Mouse (Mus musculus): ENCODE measurements around the gene 4931422A03Rik. TPM values are rescaled to one million over a fixed set of nuclear protein-coding genes. Genes with fewer than 3 reads are reported as not detected.
"Not testable (repeated sequence)": the region's sequence is repeated elsewhere in the genome, so short reads cannot be mapped to it uniquely, and the experiment has no call there.

4931422A03Rik gene
- polyA plus RNA-seq (2014; fragmentation: Nextera tagmentation; extraction: Ambion mirVana) = 2.5 and 2.9 TPM in 2 replicates

- no peaks in the 10 kb centered on the region for H3K27me3 ChIP-seq (ENCODE audit: control insufficient read depth, insufficient read depth, low read length)
- WGBS = under 1% methylated on average over 32 of the region's 32 CpGs
- H3K4me1 ChIP-seq (replicated peaks; ENCODE audit: control insufficient read depth, insufficient read depth, low read length) = peaks cover 26% of the 10 kb centered on the region
- peak within 1 kb of the TSS; percentile 93 for H3K9ac ChIP-seq
- H3K9me3 ChIP-seq (ENCODE audit: control insufficient read depth, low read length) = no peaks in the 10 kb centered on the region
- peak within 1 kb of the TSS; percentile 53; the same call in 1 of the 2 replicates for H3K27ac ChIP-seq
- H3K4me2 ChIP-seq (replicated peaks) = peak within 1 kb of the TSS; percentile 80
- H3K36me3 ChIP-seq (replicated peaks; ENCODE audit: control insufficient read depth, insufficient read depth) = peaks cover 20% of the 10 kb centered on the region
- H3K4me3 ChIP-seq (replicated peaks; ENCODE audit: low read length) = peak within 1 kb of the TSS; percentile 88
- no peak for DNase-seq (ENCODE audit: low spot score)
- peak; percentile 49; the same call in 1 of the 2 replicates for ATAC-seq (ENCODE audit: low FRiP score)
These were observed at the start of gene 4931422A03Rik for GRCm38 (mm10) chr2:104028139-104028723. TSS of gene 4931422A03Rik (minus strand) at chr2:104028361.

- no peak within 1 kb of the TSS for H3K27ac ChIP-seq
- ATAC-seq (ENCODE audit: low FRiP score) (peak; percentile 79), DNase-seq (ENCODE audit: low spot score) (peak; percentile 40)
- H3K4me2 ChIP-seq (replicated peaks) = peak within 1 kb of the TSS; percentile 52
- peak within 1 kb of the TSS; percentile 31 for H3K4me3 ChIP-seq (replicated peaks; ENCODE audit: low read length)
- H3K36me3 ChIP-seq (replicated peaks; ENCODE audit: control insufficient read depth, insufficient read depth) = no peaks in the 10 kb centered on the region
- peaks cover 4% of the 10 kb centered on the region; the same call in 1 of the 2 replicates for H3K4me1 ChIP-seq (replicated peaks; ENCODE audit: control insufficient read depth, insufficient read depth, low read length)
- no peaks in the 10 kb centered on the region for H3K9me3 ChIP-seq (ENCODE audit: control insufficient read depth, low read length)
- H3K27me3 ChIP-seq (ENCODE audit: control insufficient read depth, insufficient read depth, low read length) = no peaks in the 10 kb centered on the region
- WGBS = 4% methylated on average over 13 of the region's 13 CpGs
- no peak within 1 kb of the TSS for H3K9ac ChIP-seq
These were observed 41.6 kb upstream of the 4931422A03Rik start, which contains the start of gene Cd59b for GRCm38 (mm10) chr2:104069704-104070185. TSS of gene Cd59b (plus strand) at chr2:104069849.

DNA sequence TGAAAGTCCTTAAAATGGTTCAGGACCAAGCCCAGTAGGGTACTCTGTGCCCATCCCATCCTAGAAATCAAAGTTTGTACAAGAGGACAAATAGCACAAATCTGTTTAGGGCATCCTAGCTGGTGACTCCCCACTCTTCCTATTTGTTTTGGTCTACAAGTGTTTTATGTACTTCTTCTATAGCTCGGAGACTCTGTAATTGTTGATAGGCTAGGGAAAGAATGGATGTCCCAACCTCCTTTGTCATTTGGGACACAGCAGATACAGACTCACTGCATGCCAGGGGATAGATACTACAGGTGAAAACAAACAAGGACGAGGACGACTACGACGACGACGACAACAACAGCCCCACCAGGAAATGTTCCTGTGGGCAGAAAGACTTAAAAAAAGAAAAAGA lies 40.3 kb upstream of the 4931422A03Rik start, which contains the start of gene Gm10799:
TSS of gene Gm10799 (minus strand) at position 101 of the 400 bp plus-strand sequence.
- not testable (repeated sequence) for H3K36me3 ChIP-seq (replicated peaks; ENCODE audit: control insufficient read depth, insufficient read depth); H3K9ac ChIP-seq; H3K4me1 ChIP-seq (replicated peaks; ENCODE audit: control insufficient read depth, insufficient read depth, low read length); ATAC-seq (ENCODE audit: low FRiP score); H3K4me3 ChIP-seq (replicated peaks; ENCODE audit: low read length); DNase-seq (ENCODE audit: low spot score); H3K27me3 ChIP-seq (ENCODE audit: control insufficient read depth, insufficient read depth, low read length); H3K27ac ChIP-seq; H3K9me3 ChIP-seq (ENCODE audit: control insufficient read depth, low read length)
- H3K4me2 ChIP-seq (replicated peaks) = 0 out of 2 replicates have a peak within 1 kb of the TSS, but pooled peaks have one; percentile 52
- 81% methylated on average over 7 of the region's 7 CpGs for WGBS

- H3K27me3 ChIP-seq (ENCODE audit: control insufficient read depth, insufficient read depth, low read length); H3K4me1 ChIP-seq (replicated peaks; ENCODE audit: control insufficient read depth, insufficient read depth, low read length); H3K9me3 ChIP-seq (ENCODE audit: control insufficient read depth, low read length); H3K9ac ChIP-seq; H3K4me3 ChIP-seq (replicated peaks; ENCODE audit: low read length); DNase-seq (ENCODE audit: low spot score); H3K27ac ChIP-seq; H3K4me2 ChIP-seq (replicated peaks); ATAC-seq (ENCODE audit: low FRiP score): not testable (repeated sequence)
- H3K36me3 ChIP-seq (replicated peaks; ENCODE audit: control insufficient read depth, insufficient read depth) = peaks cover 12% of the 10 kb centered on the region
- WGBS = 91% methylated on average over 5 of the region's 6 CpGs
These were observed 37.4 kb upstream of the 4931422A03Rik start, which contains the start of gene Gm10912 for GRCm38 (mm10) chr2:104065526-104065925. TSS of gene Gm10912 (plus strand) at chr2:104065826.

DNA sequence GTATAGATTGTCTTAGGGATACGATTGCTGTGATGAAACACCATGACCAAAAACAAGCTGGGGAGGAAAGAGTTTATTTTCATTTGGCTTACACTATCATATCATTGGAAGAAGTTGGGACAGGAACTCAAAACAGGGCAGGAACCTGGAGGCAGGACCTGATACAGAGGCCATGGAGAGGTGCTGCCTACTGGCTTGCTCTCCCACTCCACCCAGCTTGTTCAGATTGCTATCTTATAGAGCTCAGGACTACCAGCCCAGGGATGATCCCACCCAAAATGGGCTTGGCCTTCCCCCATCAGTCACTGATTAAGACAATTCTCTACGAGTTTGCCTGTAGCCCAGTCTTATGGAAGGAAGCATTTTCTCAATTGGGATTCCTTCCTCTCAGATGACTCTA lies 36.0 kb upstream of the 4931422A03Rik start:
- DNase-seq (ENCODE audit: low spot score) (no peak), ATAC-seq (ENCODE audit: low FRiP score) (no peak)
- peaks cover 22% of the 10 kb centered on the region for H3K36me3 ChIP-seq (replicated peaks; ENCODE audit: control insufficient read depth, insufficient read depth)
- no peaks in the 10 kb centered on the region for H3K27me3 ChIP-seq (ENCODE audit: control insufficient read depth, insufficient read depth, low read length)
- no peak overlapping the region for H3K4me3 ChIP-seq (replicated peaks; ENCODE audit: low read length)
- H3K4me1 ChIP-seq (replicated peaks; ENCODE audit: control insufficient read depth, insufficient read depth, low read length) = no peaks in the 10 kb centered on the region
- 91% methylated on average over 2 of the region's 2 CpGs for WGBS
- no peak overlapping the region for H3K27ac ChIP-seq
- no peaks in the 10 kb centered on the region for H3K9me3 ChIP-seq (ENCODE audit: control insufficient read depth, low read length)
- no peak overlapping the region for H3K9ac ChIP-seq
- no peak overlapping the region for H3K4me2 ChIP-seq (replicated peaks)

DNA sequence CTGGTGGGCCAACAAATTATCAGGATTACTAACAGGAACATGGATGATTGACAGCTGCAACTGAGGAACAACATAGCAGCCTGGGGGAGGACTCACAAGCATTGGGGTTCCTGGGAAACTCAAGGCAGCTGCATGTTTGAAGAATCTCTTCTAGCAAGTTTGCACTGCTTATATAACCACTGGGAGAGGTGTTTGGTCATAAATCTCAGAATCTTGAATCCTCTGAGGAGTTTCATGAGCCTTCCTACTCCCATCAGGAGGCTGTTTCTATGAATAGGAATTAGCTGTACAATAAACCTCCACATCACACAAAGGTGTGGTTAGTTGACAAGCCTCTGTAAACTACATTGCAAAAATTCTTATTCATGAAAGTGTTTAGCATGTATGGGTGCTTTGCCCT lies 34.5 kb upstream of the 4931422A03Rik start:
- Histone ChIP-seq H3K4me3 (replicated peaks; ENCODE audit: low read length) (no peak overlapping the region), H3K27me3 (ENCODE audit: control insufficient read depth, insufficient read depth, low read length) (no peaks in the 10 kb centered on the region), H3K9me3 (ENCODE audit: control insufficient read depth, low read length) (no peaks in the 10 kb centered on the region), H3K4me2 (replicated peaks) (no peak overlapping the region), H3K9ac (no peak overlapping the region), H3K36me3 (replicated peaks; ENCODE audit: control insufficient read depth, insufficient read depth) (peaks cover 29% of the 10 kb centered on the region), H3K4me1 (replicated peaks; ENCODE audit: control insufficient read depth, insufficient read depth, low read length) (no peaks in the 10 kb centered on the region), H3K27ac (no peak overlapping the region)
- no peak for DNase-seq (ENCODE audit: low spot score)
- no peak for ATAC-seq (ENCODE audit: low FRiP score)

DNA sequence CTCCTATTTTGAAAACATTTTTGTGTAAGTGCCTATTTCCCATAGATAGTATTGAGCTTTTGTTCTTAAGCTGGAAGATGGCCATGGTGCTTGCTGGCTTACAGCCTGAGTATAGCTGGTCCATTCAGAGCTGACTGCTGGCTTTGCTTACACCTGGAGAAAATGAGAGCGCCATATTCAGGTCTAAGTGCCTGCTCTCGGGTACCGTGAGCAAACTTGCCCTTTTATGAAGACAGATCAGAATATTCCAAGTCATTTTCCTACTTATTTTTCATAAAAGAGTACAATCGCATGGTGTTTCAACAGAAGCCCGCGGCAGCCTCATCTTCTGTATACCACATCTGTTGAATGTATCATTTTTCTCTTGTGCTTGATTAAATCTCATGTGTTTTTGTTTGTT lies 32.8 kb upstream of the 4931422A03Rik start:
- Histone ChIP-seq H3K4me1 (replicated peaks; ENCODE audit: control insufficient read depth, insufficient read depth, low read length) (no peaks in the 10 kb centered on the region), H3K9ac (no peak overlapping the region), H3K4me2 (replicated peaks) (no peak overlapping the region), H3K27me3 (ENCODE audit: control insufficient read depth, insufficient read depth, low read length) (no peaks in the 10 kb centered on the region), H3K27ac (no peak overlapping the region), H3K4me3 (replicated peaks; ENCODE audit: low read length) (no peak overlapping the region), H3K36me3 (replicated peaks; ENCODE audit: control insufficient read depth, insufficient read depth) (peaks cover 29% of the 10 kb centered on the region), H3K9me3 (ENCODE audit: control insufficient read depth, low read length) (no peaks in the 10 kb centered on the region)
- WGBS = 96% methylated on average over 6 of the region's 6 CpGs
- no peak for DNase-seq (ENCODE audit: low spot score)
- no peak for ATAC-seq (ENCODE audit: low FRiP score)

- no peaks in the 10 kb centered on the region for H3K27me3 ChIP-seq (ENCODE audit: control insufficient read depth, insufficient read depth, low read length)
- DNase-seq (ENCODE audit: low spot score) = no peak
- no peak overlapping the region for H3K27ac ChIP-seq
- no peak overlapping the region for H3K4me3 ChIP-seq (replicated peaks; ENCODE audit: low read length)
- ATAC-seq (ENCODE audit: low FRiP score) = no peak
- WGBS = 85% methylated on average over 10 of the region's 10 CpGs
- peaks cover 41% of the 10 kb centered on the region for H3K36me3 ChIP-seq (replicated peaks; ENCODE audit: control insufficient read depth, insufficient read depth)
- no peaks in the 10 kb centered on the region for H3K9me3 ChIP-seq (ENCODE audit: control insufficient read depth, low read length)
- H3K4me1 ChIP-seq (replicated peaks; ENCODE audit: control insufficient read depth, insufficient read depth, low read length) = no peaks in the 10 kb centered on the region
- H3K4me2 ChIP-seq (replicated peaks) = no peak overlapping the region
- no peak overlapping the region for H3K9ac ChIP-seq
These were observed 31.6 kb upstream of the 4931422A03Rik start for GRCm38 (mm10) chr2:104059786-104060185.

DNA sequence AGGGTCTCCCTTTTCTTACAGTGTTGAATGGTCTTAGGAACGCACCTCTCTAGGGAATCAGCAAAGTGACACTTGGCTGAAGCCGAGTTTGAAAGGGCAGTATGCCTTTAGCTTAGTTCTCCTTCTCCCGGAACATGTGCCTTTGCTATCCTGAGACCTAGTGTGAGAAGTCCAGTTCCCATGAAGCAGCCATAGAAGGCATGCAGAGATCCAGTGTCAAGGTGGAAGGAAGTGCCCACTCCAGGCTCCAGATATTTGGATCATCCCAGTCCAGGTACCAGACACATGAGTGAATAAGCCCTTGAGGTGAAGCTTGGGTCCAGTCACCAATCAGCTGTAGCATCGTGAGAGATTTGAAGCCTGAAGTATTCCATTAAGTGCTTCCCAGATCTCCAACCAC lies 30.8 kb upstream of the 4931422A03Rik start:
- Histone ChIP-seq H3K36me3 (replicated peaks; ENCODE audit: control insufficient read depth, insufficient read depth) (peaks cover 50% of the 10 kb centered on the region), H3K4me2 (replicated peaks) (no peak overlapping the region), H3K4me1 (replicated peaks; ENCODE audit: control insufficient read depth, insufficient read depth, low read length) (no peaks in the 10 kb centered on the region), H3K27ac (no peak overlapping the region), H3K4me3 (replicated peaks; ENCODE audit: low read length) (no peak overlapping the region), H3K27me3 (ENCODE audit: control insufficient read depth, insufficient read depth, low read length) (no peaks in the 10 kb centered on the region), H3K9me3 (ENCODE audit: control insufficient read depth, low read length) (no peaks in the 10 kb centered on the region), H3K9ac (no peak overlapping the region)
- no peak for ATAC-seq (ENCODE audit: low FRiP score)
- DNase-seq (ENCODE audit: low spot score) = no peak
- WGBS = 95% methylated on average over 4 of the region's 4 CpGs

All from hindbrain, embryonic 14.5 days (tissue).